Mouse (Mus musculus) frontal cortex, adult 2 months (tissue): ENCODE data around the gene Csta1. TPM values are rescaled to one million over a fixed set of nuclear protein-coding genes. Genes with fewer than 3 reads are reported as not detected.
A peak's percentile ranks its signal among the peaks of the same experiment; 100 is the strongest.

Experiments
- DNase-seq, 2 experiments: peaks; one replicate each; pipeline ENCODE4 v3.0.0; 2022; ENCODE audit warnings: low spot score in 1 of 2; ENCODE audit errors: extremely low spot score in 1 of 2
- polyA plus RNA-seq: library from polyadenylated mRNA; depleted of rRNA; stranded (reverse); fragments of >200 nt; gene quantifications from 2 replicates; pipeline ENCODE4 v1.2.3, GENCODE M21; 2012; rRNA removed

Gene Csta1
- polyA plus RNA-seq, 1 experiment = not detected

GRCm38 (mm10) chr16:36071450-36072379 lies 59.3 kb downstream of the Csta1 start, which contains the start of the genes Fam162a and Ccdc58:
Gene Fam162a, minus strand, starts transcription at chr16:36071594.
Gene Ccdc58, plus strand, starts transcription at chr16:36071685.
- DNase-seq = peak; percentile 83 to 95

GRCm38 (mm10) chr16:36071071-36071449 lies 60.0 kb downstream of the Csta1 start:
- DNase-seq = no peak

Other genes with a start within 250 kb of the Csta1 start
- gene Parp9, start 192.8 kb downstream of the Csta1 start, polyA plus RNA-seq = 3.8 and 4.5 TPM in 2 replicates
- 3.0 TPM in 2 replicates for gene Dtx3l, start 192.1 kb downstream of the Csta1 start, polyA plus RNA-seq
- gene Kpna1, start 152.5 kb downstream of the Csta1 start, polyA plus RNA-seq = 44.0 and 48.2 TPM in 2 replicates
- gene Wdr5b, start 90.1 kb downstream of the Csta1 start, polyA plus RNA-seq = 5.0 and 5.4 TPM in 2 replicates
- gene Fam162a, start 59.6 kb downstream of the Csta1 start, polyA plus RNA-seq = 99.7 and 111 TPM in 2 replicates
- 21.4 and 26.9 TPM in 2 replicates for gene Ccdc58, start 59.6 kb downstream of the Csta1 start, polyA plus RNA-seq
- not detected in 2 replicates for gene Stfa2l1, start 25.6 kb upstream of the Csta1 start, polyA plus RNA-seq
- not detected in 2 replicates for gene Gm5483, start 53.0 kb upstream of the Csta1 start, polyA plus RNA-seq
- not detected in 2 replicates for gene Gm5416, start 79.2 kb upstream of the Csta1 start, polyA plus RNA-seq
- gene 2010005H15Rik, start 90.2 kb upstream of the Csta1 start, polyA plus RNA-seq = not detected in 2 replicates
- not detected in 2 replicates for gene Stfa1, start 145.7 kb upstream of the Csta1 start, polyA plus RNA-seq
- gene BC117090, start 203.1 kb upstream of the Csta1 start, polyA plus RNA-seq = not detected in 2 replicates
- gene BC100530, start 236.5 kb upstream of the Csta1 start, polyA plus RNA-seq = not detected in 2 replicates